Mouse (Mus musculus) gastrocnemius, adult 2 months (tissue): ENCODE measurements around the gene Adamts15. TPM values are rescaled to one million over a fixed set of nuclear protein-coding genes. Genes with fewer than 3 reads are reported as not detected.

Experiments used
- DNase-seq: peaks from one replicate; pipeline ENCODE4 v3.0.0; 2022
- H3K27ac ChIP-seq: fragments of 200-600 bp; 2 replicates; pipeline ENCODE4 v1.8.1; 2022; ENCODE audit warnings: mild to moderate bottlenecking
- H3K4me3 ChIP-seq: fragments of 200-600 bp; 2 replicates; pipeline ENCODE4 v1.8.1; 2022; ENCODE audit warnings: mild to moderate bottlenecking, moderate library complexity
- CTCF ChIP-seq: fragments of 200-600 bp; IDR thresholded peaks from 2 replicates; pipeline ENCODE4 v1.8.1; 2022; ENCODE audit warnings: antibody characterized with exemption, mild to moderate bottlenecking, moderate library complexity
- intact Hi-C: fragments of 180-260 bp; cut with DNase I; formaldehyde crosslinking; loops from one replicate; pipeline ENCODE4 v1.15.1; 2025
- total RNA-seq, 2 experiments: library from RNA; stranded (reverse); gene quantifications; 2 replicates each; pipeline ENCODE4 v1.2.3; 2021

The Adamts15 gene
- total RNA-seq, 2 experiments from 2014 or later: 1.3 to 3.0 TPM

DNA sequence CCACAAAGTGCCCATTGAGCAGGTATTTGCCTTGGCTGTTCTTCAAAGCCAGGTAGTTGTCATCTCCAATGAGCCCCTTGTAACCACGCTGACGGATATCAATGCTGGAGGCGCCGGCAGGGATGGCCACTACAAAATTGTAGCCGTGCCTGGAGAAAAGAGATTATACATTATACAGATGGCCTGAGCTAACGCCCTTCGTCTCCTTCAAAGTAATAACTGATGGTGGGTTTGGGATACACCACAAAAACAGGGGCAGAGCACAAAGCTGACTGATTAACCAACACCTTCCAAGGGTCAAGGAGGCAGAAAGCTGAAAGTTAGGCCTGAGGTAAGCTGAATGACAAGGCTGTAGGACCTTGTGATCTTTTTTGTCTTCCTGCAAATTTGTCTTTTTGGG is 19.6 kb downstream of the Adamts15 start:
- H3K4me3 ChIP-seq: no peak overlapping the region
- intact Hi-C loops: no loop called here
- TF ChIP-seq CTCF: no peak
- no peak overlapping the region for H3K27ac ChIP-seq
- DNase-seq: no peak

DNA sequence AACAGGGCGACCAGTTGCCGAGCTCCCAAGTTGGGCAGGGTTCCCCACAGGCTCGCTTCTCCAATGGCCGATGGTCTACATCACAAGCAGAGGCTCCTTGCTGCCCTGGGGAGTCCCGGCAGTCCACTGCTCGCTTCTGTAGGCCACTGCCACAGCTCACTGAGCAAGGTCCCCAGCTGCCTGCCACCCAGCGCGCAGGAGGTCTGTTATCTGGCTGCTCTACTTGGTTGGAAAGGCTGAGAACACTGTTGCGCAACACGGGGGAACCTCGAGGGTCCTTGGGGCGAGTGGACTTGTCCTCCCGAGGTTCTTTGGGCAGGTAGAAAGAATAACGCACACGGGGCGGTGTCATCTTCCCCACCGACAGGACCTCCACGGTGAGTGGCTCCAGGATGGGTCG is 20.1 kb downstream of the Adamts15 start:
- no peak for DNase-seq
- Histone ChIP-seq H3K27ac (no peak overlapping the region), H3K4me3 (no peak overlapping the region)
- intact Hi-C loops: no loop called here
- no peak for TF ChIP-seq CTCF

DNA sequence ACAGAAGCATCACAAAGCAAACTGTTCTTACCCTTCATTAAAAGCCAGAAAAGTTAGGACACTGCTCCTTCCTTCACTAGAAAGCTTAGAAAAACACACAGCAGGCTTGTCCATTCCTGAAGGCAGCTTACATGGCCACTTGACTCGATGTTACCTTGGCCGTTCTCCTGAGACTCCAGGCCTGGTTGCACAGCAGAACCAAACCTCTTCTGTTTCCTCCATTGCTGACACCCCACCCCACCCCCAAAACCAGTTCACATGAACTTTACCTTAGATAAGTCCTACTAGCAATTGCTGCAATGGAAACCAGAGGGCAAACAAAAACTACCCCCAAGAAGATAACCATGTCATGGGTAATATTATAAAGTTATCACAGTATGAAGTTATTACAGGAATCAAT is 25.1 kb downstream of the Adamts15 start:
- Histone ChIP-seq H3K4me3 (no peak overlapping the region), H3K27ac (no peak overlapping the region)
- DNase-seq: no peak
- intact Hi-C loops: no loop called here
- TF ChIP-seq CTCF: no peak

DNA sequence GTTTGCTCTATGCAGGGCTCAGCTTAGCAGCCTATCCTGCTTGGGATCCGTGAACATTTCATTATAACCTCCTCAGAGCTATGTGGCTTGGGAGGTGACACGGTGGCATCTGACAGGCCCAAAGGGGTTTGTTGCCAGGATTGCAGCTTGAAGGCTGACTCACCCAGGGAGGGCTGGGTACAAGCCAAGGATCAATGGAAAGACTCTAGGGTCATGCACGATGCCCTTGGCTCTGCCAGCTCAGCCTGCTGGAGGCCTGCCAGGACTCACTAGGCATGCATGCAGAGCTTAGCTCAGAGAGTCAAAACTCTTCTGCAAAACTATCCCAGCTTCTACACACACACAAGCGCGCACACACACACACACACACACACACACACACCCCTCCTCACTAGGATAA is 25.5 kb downstream of the Adamts15 start:
- DNase-seq: peak; percentile 86
- H3K27ac ChIP-seq: peak overlapping the region; percentile 56
- intact Hi-C loops: no loop called here
- TF ChIP-seq CTCF: no peak
- no peak overlapping the region for H3K4me3 ChIP-seq

DNA sequence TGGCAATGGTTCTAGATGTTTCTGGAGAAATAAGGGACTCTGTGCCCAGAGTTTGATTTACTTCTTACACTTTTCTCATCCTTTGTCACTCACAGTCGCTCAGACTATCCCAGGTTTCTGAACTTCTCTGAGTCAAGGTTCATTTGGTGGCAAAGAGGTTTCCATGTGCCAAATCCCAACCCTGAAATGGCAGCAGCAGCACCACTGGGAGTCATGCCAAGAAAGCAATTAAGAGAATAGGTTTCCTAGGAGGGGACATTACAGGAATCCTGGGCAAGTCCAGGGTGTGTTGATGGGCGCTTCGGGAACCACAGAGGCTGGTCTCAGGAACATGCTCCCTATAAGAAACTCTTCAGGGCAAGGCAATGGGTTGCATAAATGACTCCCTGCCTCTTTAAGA is 26.6 kb downstream of the Adamts15 start:
- no peak for DNase-seq
- no peak overlapping the region for H3K27ac ChIP-seq
- H3K4me3 ChIP-seq: no peak overlapping the region
- TF ChIP-seq CTCF: no peak
- intact Hi-C loops: no loop called here

DNA sequence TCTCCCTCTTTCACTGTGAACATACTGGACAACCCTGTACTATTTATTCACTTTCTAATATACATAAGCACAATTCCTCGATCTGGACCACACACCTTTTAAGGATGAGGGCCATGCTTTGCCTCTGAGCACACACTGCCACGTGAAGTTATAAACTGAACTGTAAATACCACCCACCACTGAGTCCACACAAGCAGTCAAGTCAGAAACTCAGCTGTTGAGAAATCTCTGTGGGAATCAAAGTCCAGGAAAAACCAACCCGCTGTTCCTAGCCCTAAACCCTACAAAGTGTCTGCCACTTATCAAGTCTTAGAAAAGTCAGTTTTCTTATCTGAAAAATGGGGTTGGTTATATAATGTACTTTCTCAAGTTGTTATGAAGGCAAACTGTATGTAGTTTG is 36.0 kb downstream of the Adamts15 start:
- intact Hi-C loops: no loop called here
- no peak for TF ChIP-seq CTCF
- no peak for DNase-seq
- Histone ChIP-seq H3K4me3 (no peak overlapping the region), H3K27ac (no peak overlapping the region)

DNA sequence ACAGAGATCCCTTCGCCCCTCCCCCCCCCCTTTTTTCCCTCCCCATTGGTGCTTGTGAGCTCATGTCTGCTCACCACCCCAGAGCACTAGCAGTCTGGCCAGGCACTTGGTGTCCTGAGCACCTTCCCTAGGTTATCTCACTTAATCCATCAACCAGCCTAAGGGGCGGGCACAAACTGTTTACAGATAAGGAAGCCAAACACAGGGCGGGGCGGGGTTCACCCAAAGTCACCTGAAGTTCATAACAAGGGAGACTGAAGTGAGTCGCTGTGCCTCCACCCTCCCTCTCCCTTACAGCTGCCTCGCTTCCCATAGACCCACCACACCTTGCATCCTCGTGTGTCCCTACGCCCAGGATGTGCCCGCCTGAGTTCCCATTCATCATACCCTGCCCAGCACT is 41.7 kb downstream of the Adamts15 start:
- no peak for TF ChIP-seq CTCF
- Histone ChIP-seq H3K4me3 (no peak overlapping the region), H3K27ac (no peak overlapping the region)
- no peak for DNase-seq
- intact Hi-C loops: no loop called here

DNA sequence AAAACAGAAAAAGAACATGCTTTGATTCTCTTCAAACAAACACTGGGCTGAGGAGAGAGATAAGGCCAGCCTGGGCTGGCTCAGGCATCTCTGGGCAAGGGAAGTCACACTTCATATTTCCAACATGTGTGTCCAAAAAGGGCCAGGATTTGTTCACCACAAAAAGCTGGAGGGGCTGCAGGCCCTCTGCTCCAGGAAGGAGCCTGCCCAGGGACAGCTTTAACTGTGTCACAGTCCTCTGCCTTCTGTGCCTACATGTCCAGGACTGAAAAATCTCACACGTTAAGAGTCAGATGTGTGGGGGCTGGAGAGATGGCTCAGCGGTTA is 42.3 kb downstream of the Adamts15 start:
- Histone ChIP-seq H3K4me3 (no peak overlapping the region), H3K27ac (no peak overlapping the region)
- no peak for TF ChIP-seq CTCF
- intact Hi-C loops: no loop called here
- DNase-seq: no peak

DNA sequence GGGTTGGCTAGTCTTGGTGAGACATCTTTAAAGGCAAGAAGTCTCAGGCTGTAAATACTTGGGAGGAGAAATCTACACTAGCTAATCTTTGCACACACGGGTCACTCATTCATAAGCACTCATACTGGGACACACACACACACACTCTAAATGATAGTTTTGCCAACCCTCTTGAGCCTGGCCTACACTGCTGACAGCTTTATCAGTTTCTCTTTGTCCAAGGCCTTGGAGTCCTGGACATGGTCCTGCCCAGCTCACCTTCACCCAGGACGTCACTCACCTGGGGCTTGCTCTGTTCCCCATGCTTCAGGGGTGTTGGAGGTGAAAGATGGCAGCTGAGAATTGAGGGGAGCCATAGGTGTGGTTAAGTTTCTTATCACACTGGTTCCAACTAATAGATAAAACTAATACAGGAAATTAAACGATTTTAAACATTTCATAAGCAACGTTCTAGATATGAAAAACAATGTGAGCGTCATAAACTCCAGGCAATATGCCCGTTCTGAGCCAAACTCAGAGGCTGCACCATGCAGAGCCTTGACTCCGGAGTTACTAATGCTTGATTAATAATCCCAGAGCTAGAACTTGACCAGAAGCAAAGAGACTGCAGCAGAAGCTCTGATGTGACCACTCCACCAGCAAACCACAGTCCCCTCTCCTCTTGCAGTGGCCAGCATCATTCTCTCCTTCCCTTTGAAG is 42.9 kb downstream of the Adamts15 start:
- intact Hi-C loops: no loop called here
- no peak overlapping the region for H3K27ac ChIP-seq
- TF ChIP-seq CTCF: no peak

DNA sequence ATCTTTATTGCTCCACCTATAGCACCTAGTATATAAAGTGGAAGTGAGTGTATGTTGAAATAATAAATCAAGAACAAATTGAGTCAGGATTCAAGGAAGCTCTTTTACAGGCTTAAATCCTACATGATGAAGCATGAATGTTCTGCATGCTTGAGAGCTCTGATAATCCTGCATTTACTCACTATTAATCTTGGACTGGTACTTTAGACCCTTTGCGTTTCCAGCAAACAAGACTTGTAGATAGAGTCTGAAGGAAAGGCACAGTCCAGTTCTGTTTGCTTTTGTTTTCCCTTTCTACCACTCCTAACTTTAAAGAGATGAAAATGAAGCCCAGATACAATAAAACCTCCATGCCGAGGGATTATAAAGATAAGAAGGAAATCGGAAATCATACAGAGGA is 45.7 kb downstream of the Adamts15 start:
- TF ChIP-seq CTCF: no peak
- Histone ChIP-seq H3K27ac (no peak overlapping the region), H3K4me3 (no peak overlapping the region)
- no peak for DNase-seq
- intact Hi-C loops: no loop called here

More for the DNA sequence above, 42.9 kb downstream of the Adamts15 start:
- H3K4me3 ChIP-seq: no peak overlapping the region
- DNase-seq: no peak

DNA sequence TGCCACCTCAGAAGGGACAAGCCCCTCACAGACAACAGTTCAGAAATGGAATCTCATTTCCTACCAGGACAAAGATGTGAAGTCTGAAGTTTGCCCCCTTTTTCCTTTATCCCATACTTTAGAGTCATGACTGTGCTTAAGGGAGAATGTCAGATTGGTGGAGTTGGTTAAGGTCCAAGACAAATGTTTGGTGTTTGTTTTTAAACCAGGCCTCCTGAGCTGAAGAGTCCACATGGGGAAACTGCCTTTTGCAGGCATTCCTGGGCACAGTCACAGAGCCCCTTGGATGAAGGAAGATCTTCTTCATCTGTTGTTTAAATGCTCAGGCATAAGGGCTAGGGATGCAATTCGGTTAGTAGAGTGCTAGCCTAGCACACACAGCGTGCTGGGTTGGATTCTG is 66.4 kb downstream of the Adamts15 start:
- intact Hi-C loops: no loop called here
- TF ChIP-seq CTCF: no peak
- Histone ChIP-seq H3K27ac (no peak overlapping the region), H3K4me3 (no peak overlapping the region)
- no peak for DNase-seq

DNA sequence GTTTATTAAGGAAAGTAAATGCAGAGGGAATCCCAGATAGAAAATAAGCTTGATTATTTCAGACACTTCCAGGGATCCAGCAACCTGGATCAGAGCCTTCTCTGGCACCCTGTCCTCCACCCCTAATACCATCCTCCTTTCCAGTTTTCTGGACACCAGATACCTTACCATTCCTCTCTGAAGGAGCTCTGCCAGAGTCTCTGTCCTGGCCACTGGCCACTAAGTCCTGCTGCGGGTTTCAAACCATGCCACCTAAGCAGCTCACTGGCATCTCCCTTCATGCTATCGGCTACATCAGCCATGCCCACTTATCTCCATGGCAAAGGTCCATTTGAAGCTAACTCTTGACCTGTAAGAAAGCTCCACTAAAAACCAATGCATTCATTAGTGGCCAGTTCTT is 70.4 kb downstream of the Adamts15 start:
- DNase-seq: peak; percentile 77
- no peak overlapping the region for H3K27ac ChIP-seq
- intact Hi-C loops: no loop called here
- no peak overlapping the region for H3K4me3 ChIP-seq
- TF ChIP-seq CTCF: no peak

DNA sequence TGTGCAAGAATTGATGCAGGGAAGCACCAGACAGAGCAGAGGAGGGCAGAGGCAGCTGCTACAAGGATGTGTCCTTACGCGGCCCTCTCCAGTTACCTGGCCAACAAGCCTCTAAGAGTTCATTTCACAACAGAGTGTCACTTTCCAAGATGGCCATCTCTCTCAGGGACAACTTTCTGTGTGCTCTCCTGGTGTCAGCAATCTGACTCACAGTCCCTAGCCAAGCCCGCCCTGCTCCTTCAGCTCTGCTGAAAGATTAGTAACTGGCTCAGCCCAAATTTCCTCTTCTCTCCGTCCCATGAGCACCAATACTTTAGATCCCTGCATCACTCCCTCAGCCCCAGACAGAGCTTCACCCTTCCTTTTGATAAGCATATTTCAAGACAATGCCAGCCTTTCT is 72.3 kb downstream of the Adamts15 start:
- Histone ChIP-seq H3K27ac (no peak overlapping the region), H3K4me3 (no peak overlapping the region)
- intact Hi-C loops: no loop called here
- peak; percentile 9; the same call in 1 of the 2 replicates for TF ChIP-seq CTCF
- peak; percentile 52 for DNase-seq

DNA sequence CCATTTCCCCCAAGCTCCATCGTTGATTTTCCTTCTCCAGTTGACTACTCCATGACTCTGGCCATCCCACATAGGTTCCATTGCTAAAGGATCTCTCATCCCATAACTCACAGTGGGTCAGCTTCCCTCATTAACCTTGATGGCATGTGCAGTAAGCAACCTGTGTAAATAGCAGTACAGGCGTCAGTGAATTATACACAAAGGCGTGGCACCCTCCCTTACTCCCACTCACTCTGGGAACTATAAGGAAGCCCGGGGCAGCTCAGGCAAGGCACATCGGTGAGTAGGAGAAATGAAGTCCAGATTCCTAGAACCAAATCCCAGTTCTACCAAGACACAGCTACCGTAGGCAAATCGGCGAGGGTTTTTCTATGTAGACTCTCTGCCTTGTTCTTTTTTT is 72.8 kb downstream of the Adamts15 start:
- intact Hi-C loops: no loop called here
- DNase-seq: no peak
- TF ChIP-seq CTCF: no peak

More for the DNA sequence above, 72.8 kb downstream of the Adamts15 start:
- Histone ChIP-seq H3K4me3 (no peak overlapping the region), H3K27ac (no peak overlapping the region)

Other genes with a start within 250 kb of the Adamts15 start
- gene Adamts8, start 20.1 kb upstream of the Adamts15 start, total RNA-seq: 10 to 100 TPM in 1 of 2 experiments, 1 to 10 TPM in 1; 1.5 to 14.6 TPM
- gene Zbtb44, start 108.2 kb upstream of the Adamts15 start, total RNA-seq: 10 to 100 TPM; 64.8 to 71.7 TPM
- gene St14, start 209.4 kb upstream of the Adamts15 start, total RNA-seq: under 1 TPM in 1 of 2 experiments, not detected in 1; 0.08 TPM